Mouse (Mus musculus) E14TG2a.4 (cell line): Measurements from ENCODE around the gene Pcsk4.

Source experiments
- CTCF ChIP-seq: conservative IDR thresholded peaks from 2 replicates; pipeline ENCODE4 v1.5.1; 2014; ENCODE audit warnings: low read length
- NANOG ChIP-seq: IDR thresholded peaks from 2 replicates; pipeline ENCODE4 v1.6.1; 2014; ENCODE audit warnings: borderline replicate concordance, low read length, mixed read lengths

GRCm38 (mm10) chr10:80279273-80279672 is 50.0 kb downstream of the Pcsk4 start:
- no peak for TF ChIP-seq CTCF
- TF ChIP-seq NANOG = no peak
